Mouse (Mus musculus): ENCODE data around the gene Fcgbp. TPM values are rescaled to one million over a fixed set of nuclear protein-coding genes. Genes with fewer than 3 reads are reported as not detected.

The Fcgbp gene
- polyA plus RNA-seq, 1 experiment from 2014 or later, result 0.41 TPM

- no peak overlapping the region for H3K4me2 ChIP-seq
- H3K27me3 ChIP-seq, result no peaks in the 10 kb centered on the region
- no peaks in the 10 kb centered on the region for H3K36me3 ChIP-seq
- H3K4me1 ChIP-seq (replicated peaks), result no peaks in the 10 kb centered on the region
- no peak overlapping the region for H3K27ac ChIP-seq (replicated peaks)
- no peak overlapping the region for H3K9ac ChIP-seq
- H3K4me3 ChIP-seq, result no peak overlapping the region
- no peak for ATAC-seq (ENCODE audit: low FRiP score, low read depth)
- no peaks in the 10 kb centered on the region for H3K9me3 ChIP-seq
- 68% methylated on average over 6 of the region's 6 CpGs for WGBS
These were observed 88.3 kb downstream of the Fcgbp start for GRCm38 (mm10) chr7:28159292-28159691.

GRCm38 (mm10) chr7:28159893-28160292 is 88.9 kb downstream of the Fcgbp start:
- no peak overlapping the region for H3K4me3 ChIP-seq
- H3K36me3 ChIP-seq, result no peaks in the 10 kb centered on the region
- H3K9me3 ChIP-seq, result no peaks in the 10 kb centered on the region
- ATAC-seq (ENCODE audit: low FRiP score, low read depth), result no peak
- no peaks in the 10 kb centered on the region for H3K27me3 ChIP-seq
- H3K4me1 ChIP-seq (replicated peaks), result no peaks in the 10 kb centered on the region
- 71% methylated on average over 3 of the region's 3 CpGs for WGBS
- no peak overlapping the region for H3K27ac ChIP-seq (replicated peaks)
- H3K9ac ChIP-seq, result no peak overlapping the region
- no peak overlapping the region for H3K4me2 ChIP-seq

DNA sequence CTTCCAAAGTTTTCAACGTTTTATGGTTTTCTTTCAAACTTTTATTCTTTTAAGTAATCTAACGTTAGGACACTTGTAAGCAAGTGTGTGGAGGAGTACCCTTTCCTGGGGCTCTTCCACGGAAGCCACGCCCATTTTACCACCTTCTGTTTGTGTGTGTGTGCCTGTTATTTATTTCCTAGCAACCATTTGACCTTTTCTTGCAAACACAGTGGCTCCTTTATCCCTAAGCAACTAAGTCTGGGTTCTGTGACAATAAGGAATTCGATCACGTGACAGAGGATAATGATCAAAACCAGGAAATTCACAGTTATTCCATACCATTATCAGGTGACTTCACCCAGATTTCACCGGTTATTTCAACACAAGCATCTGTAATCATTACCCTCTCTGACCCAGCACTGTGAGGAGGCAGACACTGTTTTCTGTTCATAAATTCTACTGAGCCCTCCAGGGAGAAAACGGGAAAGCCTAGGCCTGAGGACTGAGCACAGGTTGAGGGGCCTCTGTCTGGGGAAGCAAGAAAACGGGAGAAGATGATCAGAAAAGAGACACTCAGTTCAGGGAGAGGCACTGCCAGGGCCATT is 90.2 kb downstream of the Fcgbp start:
- WGBS, result 54% methylated on average over 9 of the region's 9 CpGs
- Histone ChIP-seq H3K27me3 (no peaks in the 10 kb centered on the region), H3K4me1 (replicated peaks) (no peaks in the 10 kb centered on the region), H3K27ac (replicated peaks) (no peak overlapping the region), H3K4me2 (no peak overlapping the region), H3K9ac (no peak overlapping the region), H3K4me3 (no peak overlapping the region), H3K36me3 (no peaks in the 10 kb centered on the region), H3K9me3 (no peaks in the 10 kb centered on the region)
- no peak for ATAC-seq (ENCODE audit: low FRiP score, low read depth)

- ATAC-seq (ENCODE audit: low FRiP score, low read depth), result no peak
- H3K9me3 ChIP-seq, result no peaks in the 10 kb centered on the region
- no peak overlapping the region for H3K27ac ChIP-seq (replicated peaks)
- no peaks in the 10 kb centered on the region for H3K36me3 ChIP-seq
- no peak overlapping the region for H3K4me3 ChIP-seq
- no peaks in the 10 kb centered on the region for H3K27me3 ChIP-seq
- no peak overlapping the region for H3K4me2 ChIP-seq
- no peak overlapping the region for H3K9ac ChIP-seq
- H3K4me1 ChIP-seq (replicated peaks), result peaks cover 15% of the 10 kb centered on the region
- 81% methylated on average over 6 of the region's 6 CpGs for WGBS
These were observed 94.4 kb downstream of the Fcgbp start for GRCm38 (mm10) chr7:28165406-28165805.

DNA sequence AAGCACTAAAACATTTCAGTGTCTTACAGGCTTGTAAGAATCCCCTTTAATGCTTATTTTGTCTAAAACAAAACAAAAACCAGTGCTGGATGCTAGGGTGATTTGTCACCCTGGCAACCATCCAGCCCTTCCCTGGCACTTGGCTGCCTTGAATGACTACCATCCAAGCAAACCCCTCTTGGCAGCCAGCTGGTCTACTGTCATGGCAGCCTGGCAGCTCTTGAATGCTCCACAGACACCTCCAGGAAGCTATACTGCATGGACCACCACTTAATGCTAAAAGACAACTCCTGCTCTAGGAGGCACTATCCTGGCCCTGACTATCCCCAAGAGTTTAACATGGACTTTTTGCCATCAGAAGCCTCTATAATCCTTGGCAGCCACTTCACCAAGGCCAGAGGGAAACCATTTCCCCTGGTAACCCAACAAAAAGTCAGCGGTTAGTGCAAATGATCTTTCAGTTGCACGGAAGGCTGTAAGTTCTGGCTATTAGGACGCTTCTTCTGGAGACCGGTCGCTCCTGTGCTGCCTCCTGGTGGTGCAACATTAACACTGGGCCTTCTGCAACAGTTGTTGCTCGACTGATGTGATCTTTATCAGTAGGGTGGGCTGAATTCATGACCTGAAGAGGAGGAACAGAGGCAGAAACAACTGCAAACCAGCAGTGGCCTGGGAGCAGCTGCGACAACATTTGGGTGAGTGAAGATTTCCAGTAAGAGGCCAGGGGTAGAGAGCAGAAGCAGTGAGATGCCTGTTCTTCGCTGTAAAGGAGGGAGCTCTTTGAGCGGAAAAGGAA is 97.5 kb downstream of the Fcgbp start:
- no peaks in the 10 kb centered on the region for H3K27me3 ChIP-seq
- H3K4me1 ChIP-seq (replicated peaks), result peaks cover 29% of the 10 kb centered on the region
- peak overlapping the region; percentile 60 for H3K4me3 ChIP-seq
- WGBS, result 11% methylated on average over 9 of the region's 9 CpGs
- peak overlapping the region; percentile 44 for H3K9ac ChIP-seq
- peak overlapping the region; percentile 61 for H3K4me2 ChIP-seq
- H3K27ac ChIP-seq (replicated peaks), result peak overlapping the region; percentile 75
- H3K36me3 ChIP-seq, result no peaks in the 10 kb centered on the region
- no peaks in the 10 kb centered on the region for H3K9me3 ChIP-seq
- ATAC-seq (ENCODE audit: low FRiP score, low read depth), result peak; percentile 54

DNA sequence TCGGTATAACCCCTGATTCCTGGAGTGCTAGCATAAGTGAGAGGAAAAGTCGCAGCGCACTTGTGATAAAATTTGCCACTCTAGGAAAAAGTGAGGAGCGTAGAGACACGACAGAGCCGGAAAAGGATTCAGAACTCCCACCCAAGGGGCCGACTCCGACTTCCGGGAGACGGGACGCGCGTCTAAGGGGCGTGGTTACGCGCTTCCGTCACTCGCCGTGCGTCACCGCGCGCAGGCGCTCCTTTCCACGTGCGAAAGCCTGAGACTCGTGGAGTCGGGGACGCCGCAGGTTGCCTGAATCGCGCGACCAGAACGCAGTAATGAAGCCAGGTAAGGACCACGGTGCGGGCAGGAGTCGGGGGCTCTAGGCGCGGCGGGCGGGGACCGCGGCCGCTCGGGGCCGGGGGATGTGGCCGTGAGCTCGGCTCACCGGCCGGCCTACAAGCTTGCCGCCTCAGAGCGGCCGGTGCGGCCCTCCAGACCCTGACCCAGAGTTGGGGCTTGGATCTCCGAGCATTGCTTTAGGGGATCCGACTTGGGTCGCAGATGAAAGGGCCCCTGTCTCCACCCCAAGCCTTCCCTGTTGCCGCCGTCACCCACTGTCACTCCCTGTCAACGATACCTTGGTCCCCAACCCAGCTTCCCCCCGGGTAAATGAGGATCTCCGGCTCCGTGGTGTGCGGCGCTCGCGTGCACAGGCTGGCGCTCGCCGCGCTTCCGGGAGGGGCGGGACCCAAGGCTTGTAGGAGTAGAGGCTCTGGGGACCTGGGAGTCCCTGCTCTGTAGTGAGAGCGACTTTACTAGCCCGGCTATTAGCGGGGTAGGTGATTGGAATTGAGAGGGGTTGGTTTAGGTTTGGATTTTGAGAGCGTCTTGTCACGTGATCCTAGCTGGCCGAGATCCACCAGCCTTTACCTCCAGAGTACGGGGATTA is 98.7 kb downstream of the Fcgbp start, which contains the start of gene Fbl:
Gene Fbl (plus strand): TSS at position 222 of the 934 bp plus-strand sequence.
- Histone ChIP-seq H3K9me3 (no peaks in the 10 kb centered on the region), H3K4me1 (replicated peaks) (peaks cover 29% of the 10 kb centered on the region)
- 0% methylated on average over 74 of the region's 80 CpGs for WGBS

More for the DNA sequence above, 98.7 kb downstream of the Fcgbp start, which contains the start of gene Fbl:
- Histone ChIP-seq H3K9ac (peak within 1 kb of the TSS; percentile 57), H3K36me3 (no peaks in the 10 kb centered on the region), H3K27ac (replicated peaks) (peak within 1 kb of the TSS; percentile 75), H3K4me3 (peak within 1 kb of the TSS; percentile 60), H3K4me2 (peak within 1 kb of the TSS; percentile 61), H3K27me3 (no peaks in the 10 kb centered on the region)
- ATAC-seq (ENCODE audit: low FRiP score, low read depth), result peak; percentile 91

Other genes starting within 250 kb of the Fcgbp start
- gene Zfp59, start 232.6 kb upstream of the Fcgbp start, polyA plus RNA-seq (2015; fragmentation: Nextera tagmentation; extraction: Ambion mirVana), result 9.3 and 10.4 TPM in 2 replicates
- 1.4 and 1.6 TPM in 2 replicates for gene Zfp607a, start 213.7 kb upstream of the Fcgbp start, polyA plus RNA-seq (2015; fragmentation: Nextera tagmentation; extraction: Ambion mirVana)
- 12.2 and 12.4 TPM in 2 replicates for gene Zfp974, start 141.8 kb upstream of the Fcgbp start, polyA plus RNA-seq (2015; fragmentation: Nextera tagmentation; extraction: Ambion mirVana)
- gene Zfp780b, start 92.1 kb upstream of the Fcgbp start, polyA plus RNA-seq (2015; fragmentation: Nextera tagmentation; extraction: Ambion mirVana), result 29.7 and 33.5 TPM in 2 replicates
- gene Zfp850, start 57.1 kb upstream of the Fcgbp start, polyA plus RNA-seq (2015; fragmentation: Nextera tagmentation; extraction: Ambion mirVana), result 5.4 and 5.6 TPM in 2 replicates
- 276 and 284 TPM in 2 replicates for gene Psmc4, start 21.1 kb upstream of the Fcgbp start, polyA plus RNA-seq (2015; fragmentation: Nextera tagmentation; extraction: Ambion mirVana)
- 0.08 and 0.13 TPM in 2 replicates for gene 9530053A07Rik, start 58.2 kb downstream of the Fcgbp start, polyA plus RNA-seq (2015; fragmentation: Nextera tagmentation; extraction: Ambion mirVana)
- 76.5 and 81.8 TPM in 2 replicates for gene Fbl, start 98.5 kb downstream of the Fcgbp start, polyA plus RNA-seq (2015; fragmentation: Nextera tagmentation; extraction: Ambion mirVana)
- 14.0 and 14.9 TPM in 2 replicates for gene Dyrk1b, start 108.2 kb downstream of the Fcgbp start, polyA plus RNA-seq (2015; fragmentation: Nextera tagmentation; extraction: Ambion mirVana)
- gene Eid2, start 196.6 kb downstream of the Fcgbp start, polyA plus RNA-seq (2015; fragmentation: Nextera tagmentation; extraction: Ambion mirVana), result 19.9 and 23.7 TPM in 2 replicates
- gene Eid2b, start 206.5 kb downstream of the Fcgbp start, polyA plus RNA-seq (2015; fragmentation: Nextera tagmentation; extraction: Ambion mirVana), result 38.4 and 38.7 TPM in 2 replicates
- 0.62 and 1.4 TPM in 2 replicates for gene Selenov, start 219.9 kb downstream of the Fcgbp start, polyA plus RNA-seq (2015; fragmentation: Nextera tagmentation; extraction: Ambion mirVana)
- gene Dll3, start 231.0 kb downstream of the Fcgbp start, polyA plus RNA-seq (2015; fragmentation: Nextera tagmentation; extraction: Ambion mirVana), result 18.4 and 26.9 TPM in 2 replicates
- 129 and 131 TPM in 2 replicates for gene Timm50, start 240.8 kb downstream of the Fcgbp start, polyA plus RNA-seq (2015; fragmentation: Nextera tagmentation; extraction: Ambion mirVana)

All from hindbrain, embryonic 15.5 days (tissue).